Mouse (Mus musculus): ENCODE results near the gene Cpt1a. TPM values are rescaled to one million over a fixed set of nuclear protein-coding genes. Genes with fewer than 3 reads are reported as not detected.

The Cpt1a gene
- polyA plus RNA-seq, 2 experiments from 2014 or later = 18.3 to 18.4 TPM

DNA sequence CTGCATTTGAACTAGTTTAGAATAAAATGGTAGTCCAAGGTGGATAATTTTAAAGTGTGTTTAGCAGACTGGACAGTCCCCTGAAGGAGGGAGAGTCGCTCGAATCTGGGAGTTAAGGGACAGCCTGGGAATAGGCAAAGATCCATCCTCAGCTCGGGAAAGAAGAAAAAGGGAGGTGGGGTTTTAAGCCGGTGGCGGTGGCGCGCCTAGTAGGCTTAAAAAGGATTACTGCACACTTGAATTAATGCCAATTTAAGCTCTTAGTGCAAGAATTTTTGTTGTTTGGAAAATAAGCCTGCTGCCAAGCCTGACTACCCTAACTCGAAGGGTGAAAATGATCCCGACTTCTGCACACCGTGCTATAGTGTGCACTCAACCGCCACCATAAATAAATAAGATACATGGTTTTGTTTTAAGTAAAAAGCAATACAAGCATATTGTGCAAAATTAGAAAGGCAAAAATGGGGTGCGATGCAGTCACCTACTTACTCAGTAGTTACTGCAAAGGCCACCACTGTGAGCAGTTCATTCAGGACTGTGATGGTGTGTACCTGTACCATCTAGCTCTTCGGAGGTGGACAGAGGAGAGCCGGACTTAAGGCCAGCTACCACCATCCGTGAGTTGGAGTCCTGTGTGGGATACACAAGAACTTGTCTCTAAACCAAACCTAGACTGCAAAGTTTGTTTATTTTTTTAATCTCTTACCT lies 3.8 kb downstream of the Cpt1a start:
- ATAC-seq = no peak

DNA sequence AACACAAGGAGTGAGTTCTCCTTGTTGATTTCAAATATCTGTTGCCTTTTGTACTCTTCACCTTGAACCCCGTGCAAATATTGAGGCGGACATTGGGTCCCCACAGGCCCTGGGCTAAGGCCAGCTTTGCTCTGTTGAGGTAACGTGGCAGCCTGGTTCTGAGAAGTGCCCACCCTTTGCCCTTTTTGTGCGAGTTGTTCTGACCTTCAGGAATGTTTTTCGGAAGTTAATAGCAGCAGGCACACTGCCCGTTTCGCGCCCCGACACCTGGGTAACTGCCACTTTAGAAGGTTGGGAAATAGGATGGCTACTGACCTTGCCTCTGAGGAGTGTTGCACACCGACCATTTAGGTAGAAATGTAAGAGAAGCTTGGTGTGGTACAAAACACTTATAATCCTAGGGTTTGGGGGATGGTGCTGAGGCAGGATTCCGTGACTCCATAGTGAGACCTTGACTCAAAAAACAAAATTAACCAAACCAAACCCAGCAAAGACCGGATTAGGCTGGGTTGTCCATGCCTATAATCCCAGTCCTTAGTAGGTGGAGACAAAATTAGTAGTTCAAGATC lies 4.4 kb downstream of the Cpt1a start:
- no peak for ATAC-seq

DNA sequence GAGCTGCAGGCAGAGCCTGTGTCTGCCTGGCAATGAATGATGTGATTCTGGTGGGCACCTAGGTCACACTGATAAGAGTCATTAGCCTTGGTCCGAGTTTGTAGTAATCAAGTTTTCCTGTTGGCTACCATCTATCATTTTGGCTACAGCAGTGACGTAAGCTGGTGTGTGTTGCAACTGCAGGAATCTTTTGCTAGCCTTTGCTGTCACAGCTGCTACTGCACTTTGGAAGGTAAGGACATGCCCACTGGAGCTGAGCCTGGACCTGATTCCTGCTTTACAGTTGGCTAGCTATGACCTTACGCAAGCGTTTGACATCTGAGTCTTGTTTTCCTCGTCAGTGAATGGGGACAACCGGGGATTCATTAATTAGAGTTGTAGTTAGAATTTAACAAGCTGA lies 11.1 kb downstream of the Cpt1a start:
- no peak for ATAC-seq

DNA sequence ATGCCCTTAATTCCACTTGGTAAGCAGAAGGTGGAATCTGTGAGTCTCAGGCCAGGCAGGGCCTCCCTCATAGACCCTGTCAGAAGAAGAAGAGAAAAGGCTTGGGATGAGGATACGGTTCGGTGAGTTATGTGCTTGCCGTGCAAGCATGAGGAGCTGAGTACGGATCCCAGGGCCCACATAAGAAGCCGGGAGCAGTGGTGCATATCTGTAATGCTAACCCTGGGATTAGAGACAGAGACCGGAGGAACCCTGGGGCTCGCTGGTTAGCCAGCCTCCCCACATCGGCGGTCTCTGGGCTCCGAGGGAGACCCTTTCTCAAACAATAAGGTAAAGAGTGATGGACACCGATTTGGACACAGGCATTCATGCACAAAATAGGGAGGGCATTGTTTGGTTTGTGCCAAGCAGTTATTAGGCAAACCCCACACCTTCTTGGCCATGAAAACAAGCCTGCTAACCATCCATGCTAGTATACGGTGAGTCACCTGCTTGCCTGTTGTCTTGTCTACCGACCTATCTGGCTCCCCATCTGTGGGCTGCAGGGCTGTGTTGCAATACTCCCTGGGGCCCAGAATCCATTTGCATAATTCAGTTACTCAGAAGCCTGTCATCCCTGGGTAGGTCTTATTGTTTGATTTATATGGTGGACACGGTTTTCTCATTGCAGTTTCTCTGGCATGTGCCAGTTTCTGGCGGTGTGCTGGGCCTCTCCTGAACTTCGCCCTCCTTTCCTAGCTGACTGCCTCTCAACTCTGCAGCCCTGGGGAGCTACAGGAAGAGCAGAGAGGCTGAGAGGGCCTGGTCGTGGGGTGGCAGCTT lies 11.8 kb downstream of the Cpt1a start:
- ATAC-seq = no peak

DNA sequence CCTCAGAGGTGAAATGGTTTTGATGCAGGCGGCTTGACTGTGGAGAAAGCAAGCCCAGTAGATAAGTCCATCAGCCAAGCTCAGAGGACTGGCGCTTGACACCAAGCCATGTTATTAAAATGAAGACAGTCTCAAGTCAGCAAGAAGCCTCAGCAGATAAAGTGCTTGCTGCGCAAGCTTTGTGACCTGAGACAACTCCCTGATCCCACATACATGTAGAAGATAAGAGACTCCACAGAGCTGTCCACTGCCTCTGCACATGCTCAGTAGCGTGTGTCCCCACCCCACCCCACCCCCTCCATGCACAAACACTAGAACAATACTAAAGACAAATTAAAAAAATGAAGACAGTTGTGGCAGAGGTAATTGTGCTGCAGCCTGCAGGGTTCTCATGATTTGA lies 12.4 kb downstream of the Cpt1a start:
- no peak for ATAC-seq

DNA sequence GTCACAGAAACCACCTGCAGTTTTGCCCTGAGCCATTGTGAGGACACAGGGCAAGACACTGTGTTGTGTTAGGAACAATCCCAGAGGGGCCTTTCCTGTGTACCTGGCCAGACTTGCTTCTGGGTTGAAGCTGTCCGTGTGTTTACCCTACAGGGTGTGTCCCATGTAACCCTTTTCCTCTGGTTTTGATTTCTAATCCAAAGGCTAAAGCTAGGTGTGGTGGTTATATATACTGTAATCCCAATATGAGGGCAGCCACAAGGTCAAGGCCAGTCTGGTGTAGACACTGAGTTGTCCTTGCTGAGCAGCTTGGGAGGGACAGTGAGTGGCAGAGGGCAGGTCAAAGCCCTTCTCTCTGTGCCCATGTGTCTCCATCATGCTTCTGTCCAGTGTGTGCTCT lies 13.8 kb downstream of the Cpt1a start:
- ATAC-seq = no peak

DNA sequence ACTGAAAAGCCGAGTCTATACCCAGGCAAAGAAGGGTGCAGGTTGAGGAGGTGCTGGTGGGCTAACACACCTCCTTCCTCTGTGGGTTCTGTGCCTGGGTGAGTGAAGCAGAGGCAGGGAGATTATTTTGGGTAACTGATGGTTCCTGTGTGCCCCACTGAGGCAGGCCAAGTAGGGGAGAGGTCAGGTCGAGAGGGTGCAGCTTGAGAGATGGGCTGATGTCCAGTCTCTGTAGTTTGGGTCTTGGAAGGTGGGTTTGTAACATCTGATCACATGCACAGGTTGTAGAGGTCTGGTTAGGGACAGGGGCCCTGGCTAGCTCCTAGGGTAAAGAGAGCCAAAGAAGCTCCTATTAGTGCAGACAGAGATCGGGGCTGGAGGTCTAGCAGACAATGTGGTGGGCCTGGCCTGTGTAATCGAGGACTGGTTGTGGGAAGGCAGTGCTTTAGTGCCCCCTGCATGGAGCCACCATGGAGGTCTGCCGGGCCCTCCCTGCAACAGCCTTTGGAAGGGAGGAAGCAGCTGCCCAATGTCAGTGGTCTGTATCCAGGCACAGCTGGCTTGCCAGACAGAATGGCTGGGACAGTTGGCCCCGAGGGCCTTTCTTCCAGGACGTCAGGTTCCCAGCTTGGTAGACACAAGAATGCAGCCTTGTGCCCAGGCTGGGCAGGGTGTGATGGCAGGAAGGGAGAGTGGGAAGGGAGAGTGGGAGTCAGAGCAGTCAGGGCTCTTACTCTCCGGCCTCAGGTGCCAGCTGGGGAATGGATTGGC lies 14.5 kb downstream of the Cpt1a start:
- ATAC-seq = no peak

DNA sequence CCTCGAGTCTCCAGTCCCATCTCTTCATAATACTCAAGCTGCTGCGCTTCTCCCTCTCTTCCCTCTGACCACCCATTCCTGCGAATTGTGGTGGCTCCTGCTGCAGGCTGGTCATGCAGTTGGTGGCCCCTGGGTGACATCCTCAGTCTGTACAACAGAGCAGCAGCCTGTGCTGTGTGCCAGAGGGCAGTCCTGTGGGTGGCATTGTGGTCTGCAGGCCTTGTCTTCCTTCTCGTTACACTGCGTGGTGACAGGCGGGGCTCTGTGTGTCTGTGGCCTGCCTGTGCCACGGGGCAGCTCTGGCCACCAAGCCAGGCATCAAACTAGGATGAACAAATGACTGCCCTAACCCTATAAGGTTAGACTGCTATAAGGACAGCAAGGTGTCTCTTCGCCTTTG lies 17.1 kb downstream of the Cpt1a start:
- no peak for ATAC-seq

DNA sequence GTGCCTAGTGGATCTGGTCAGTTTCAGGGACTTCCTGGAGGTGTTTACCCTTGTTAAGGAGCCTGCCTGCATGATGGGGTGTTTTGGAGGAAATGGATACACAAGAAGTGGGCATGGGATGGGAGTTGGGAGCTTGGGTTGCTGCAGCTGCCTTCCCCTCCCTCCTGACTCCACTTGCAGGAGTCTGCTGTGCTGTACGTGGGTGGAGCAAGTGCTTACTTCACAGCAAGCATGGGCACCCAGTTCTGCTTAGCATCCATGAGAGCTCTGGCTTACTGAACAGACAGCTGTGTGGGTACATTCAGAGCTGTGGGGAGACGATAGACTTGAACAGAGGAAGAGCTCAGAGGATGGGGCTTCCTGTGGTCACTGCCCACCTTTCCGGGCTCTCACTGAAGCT lies 18.9 kb downstream of the Cpt1a start:
- ATAC-seq = no peak

DNA sequence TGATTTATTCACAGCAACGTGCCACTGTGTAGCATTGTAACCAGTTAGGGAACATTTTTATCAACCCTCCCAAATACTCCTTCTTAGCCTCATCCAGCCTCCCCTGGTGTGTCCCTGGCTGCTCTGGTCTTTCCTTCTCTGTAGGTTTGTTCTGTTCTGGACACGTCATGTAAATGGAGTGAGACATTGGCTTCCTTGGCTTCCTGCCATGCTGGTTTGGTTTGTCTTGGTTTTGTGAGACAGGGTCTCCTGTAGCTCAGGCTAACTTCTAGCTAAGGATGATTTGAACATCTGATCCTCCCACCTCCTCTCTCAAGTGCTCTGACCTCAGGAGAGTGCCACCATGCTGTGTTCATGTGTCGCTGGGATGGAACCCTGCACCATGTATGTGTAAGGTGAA lies 21.8 kb downstream of the Cpt1a start:
- ATAC-seq = no peak

DNA sequence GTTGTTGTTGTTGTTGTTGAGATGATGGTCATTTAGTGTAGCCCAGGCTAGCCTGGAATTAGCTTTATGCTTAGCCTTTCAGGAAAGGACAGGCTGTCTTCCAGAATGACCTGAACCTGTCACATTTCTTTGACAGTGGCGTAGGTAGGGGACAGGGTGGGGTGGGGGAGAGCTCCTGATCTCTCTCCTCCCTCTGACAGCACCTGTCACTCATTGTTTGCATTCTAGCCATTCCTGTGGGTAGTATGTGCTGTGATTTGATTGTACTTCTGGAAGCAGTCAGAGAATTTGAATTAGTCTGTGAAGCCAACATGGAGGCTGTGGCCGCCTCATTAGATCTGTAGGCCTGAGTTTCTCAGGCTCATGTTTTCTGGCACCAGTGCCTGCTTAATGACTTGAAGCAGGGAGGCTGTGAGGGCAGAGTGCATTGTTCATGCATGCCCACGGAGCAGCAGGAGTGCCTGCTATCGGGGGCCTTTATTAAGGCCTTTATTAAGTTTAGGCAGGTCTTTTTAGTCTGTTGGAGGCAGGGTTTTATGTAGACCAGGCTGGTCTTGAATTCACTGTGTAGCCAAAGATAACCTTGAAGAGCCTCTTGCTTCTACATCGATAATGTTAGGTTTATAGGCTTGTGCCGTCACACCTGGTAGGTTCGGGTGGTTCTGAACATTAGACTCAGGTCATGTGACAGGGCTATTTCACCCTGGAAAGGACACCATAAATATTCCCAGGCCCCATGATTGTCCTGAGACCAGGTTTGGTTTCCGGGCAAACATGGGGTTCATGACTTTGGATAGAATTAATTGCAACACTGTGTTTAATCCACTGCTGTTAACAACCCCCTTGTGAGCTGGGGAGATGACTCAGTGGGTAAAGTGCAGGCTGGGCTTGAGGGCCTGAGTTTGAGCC lies 22.8 kb downstream of the Cpt1a start:
- no peak for ATAC-seq

DNA sequence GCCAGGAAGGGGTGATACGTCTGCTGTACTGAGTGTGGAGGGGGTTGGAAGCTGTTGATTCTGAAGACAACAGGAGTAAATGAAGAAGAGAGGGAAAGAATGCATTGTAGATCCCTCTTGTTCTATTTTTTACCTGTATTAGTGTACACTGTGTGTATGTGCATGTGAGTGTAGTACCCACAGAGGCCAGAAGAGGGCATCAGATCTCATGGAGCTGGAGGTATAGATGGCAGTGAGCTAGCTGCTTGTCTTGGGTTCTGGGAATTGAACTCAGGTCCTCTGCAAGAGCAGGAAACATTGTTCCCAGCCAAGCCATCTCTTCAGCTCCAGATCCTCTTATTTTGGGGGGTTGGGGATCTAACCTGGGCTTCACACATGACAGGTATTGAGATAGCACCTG lies 25.6 kb downstream of the Cpt1a start:
- ATAC-seq = no peak

DNA sequence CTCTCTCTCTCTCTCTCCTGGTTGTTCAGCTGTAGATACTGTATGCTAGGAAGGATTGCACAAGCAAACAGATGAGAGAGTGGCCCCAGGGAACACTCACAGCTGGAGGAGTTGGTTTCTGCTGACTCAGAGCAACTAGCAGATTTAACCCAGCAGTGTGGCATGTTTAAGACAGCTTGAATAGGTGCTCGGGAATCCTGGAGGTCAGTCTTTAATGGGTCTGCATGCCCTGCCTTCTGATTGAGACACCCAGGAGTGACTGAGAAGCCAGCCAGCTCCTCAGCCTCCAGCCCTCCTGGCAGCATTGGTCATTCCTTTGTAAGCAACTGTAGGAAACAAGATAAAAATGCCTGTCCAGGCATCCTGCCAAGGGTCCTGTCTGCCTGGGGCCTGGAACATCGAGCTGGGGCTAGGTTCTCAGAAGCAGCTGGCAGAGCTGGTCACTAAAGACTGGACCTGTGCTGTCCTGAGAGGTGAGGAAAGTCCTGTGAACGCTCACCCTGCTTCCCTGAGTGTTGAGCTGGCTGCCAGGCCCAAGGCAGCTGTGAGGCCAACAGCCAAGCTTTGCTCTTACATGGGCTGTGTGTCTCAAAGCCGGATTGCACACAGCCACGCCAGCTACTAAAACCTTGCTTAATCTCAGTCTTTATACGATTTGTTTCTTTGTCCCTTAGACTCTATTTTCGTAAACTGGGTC lies 31.4 kb downstream of the Cpt1a start:
- ATAC-seq = no peak

DNA sequence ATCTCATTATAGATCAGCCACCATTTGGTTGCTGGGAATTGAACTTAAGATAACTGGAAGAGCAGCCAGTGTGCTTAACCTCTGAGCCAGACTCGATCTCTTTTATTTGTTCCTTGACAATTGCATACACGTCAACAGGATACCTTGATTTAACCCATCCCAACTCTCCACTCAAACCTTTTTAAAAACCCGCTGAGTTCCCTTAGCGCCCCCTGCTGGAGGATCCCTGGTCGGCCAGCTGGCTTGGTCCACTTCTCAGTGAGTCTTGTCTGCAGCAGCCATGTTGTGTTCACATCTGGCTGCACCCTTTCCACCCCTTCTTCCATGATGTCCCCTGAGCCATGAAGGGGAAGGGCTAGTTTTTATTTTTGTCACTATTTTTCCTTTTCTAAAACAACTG lies 33.0 kb downstream of the Cpt1a start:
- ATAC-seq = no peak

DNA sequence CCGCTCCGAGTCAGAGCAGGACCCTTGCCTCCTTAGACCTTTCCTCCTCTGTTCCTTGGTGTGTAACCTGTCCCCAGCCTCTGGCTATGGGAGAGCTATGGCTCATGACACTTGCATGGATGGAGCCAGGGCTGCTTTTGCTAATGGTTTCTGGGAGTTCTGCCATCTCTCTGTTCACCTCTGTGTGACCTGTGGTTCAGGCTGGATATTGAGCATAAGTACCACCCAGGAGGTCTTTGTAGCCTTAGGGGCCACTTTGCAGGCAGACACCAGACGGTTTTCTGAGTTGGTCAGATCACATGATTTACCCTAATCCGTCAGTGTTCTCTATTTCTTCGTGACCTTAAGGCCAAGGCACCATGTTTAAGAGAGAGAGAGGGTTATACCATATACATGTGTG lies 34.4 kb downstream of the Cpt1a start:
- no peak for ATAC-seq

DNA sequence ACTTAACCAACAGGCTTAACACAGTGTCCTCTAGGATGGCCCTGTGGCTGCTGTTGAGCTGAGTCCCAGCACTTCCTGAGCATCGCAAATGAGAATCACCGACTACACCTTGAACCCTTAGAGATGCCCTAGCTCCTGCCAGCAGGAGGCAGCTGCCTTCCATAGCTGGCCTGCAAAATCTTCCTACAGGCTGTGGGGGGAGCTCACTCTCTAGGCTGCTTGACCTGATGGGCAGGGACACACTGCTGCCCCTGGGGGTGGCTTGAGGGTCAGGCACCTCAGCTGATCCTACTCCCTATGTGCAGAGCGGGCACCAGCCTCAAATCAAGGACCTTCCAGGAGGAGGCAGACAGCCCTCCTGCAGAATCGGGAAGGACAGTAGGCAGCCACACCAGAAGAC lies 35.5 kb downstream of the Cpt1a start:
- ATAC-seq = no peak

DNA sequence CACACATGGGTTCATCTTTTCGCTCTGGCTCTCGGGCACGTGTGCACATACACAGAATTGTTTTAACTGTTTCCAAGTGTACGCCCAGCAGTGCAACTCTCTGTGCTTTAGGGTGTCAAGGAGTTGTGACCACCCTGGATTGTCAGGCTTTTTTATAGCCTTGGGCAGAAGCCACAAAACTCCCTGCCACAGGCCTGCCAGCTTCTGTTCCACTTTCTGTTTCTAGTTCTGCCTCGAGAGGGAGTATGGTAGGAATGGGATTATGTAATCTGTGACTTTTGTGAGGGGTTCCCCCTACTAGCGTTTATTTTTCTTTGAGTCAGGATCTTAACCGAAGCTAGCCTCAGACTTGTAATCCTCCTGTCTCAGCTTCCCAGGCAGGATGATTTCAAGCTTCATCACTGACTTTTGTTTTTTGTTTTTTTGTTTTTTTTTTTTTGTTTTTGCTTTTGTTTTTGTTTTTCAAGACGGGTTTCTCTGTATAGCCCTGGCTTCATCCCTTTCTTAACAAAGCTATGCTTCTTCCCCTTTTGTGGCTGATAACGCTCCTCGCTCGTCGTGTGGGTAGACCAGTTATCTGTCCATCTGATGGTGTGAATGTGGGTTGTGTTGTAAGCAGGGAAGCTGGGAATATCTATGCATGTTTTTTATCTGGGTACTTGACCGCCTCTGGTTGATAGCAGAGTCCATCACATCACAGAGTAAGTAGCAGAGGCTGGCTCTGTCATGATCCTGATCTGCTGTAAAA lies 37.9 kb downstream of the Cpt1a start:
- no peak for ATAC-seq

DNA sequence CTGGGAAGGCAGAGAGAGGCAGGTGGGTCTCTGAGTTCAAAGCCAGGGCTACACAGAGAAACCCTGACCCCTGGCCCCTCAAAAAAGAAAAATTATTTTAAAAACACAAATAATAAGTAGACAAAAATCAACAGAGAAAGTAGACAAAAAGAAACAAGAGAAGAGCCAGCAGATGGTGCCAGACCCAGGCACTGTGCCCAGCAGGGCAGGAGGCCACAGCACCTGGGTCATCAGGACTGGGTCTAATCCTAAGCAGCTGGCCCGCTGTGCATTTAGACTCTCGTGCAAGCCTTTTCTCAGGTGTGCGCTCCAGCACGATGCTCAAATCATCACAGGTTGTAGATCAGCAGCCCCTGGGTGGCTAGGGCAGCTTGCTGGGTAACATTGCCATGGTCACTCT lies 41.4 kb downstream of the Cpt1a start:
- ATAC-seq = no peak

DNA sequence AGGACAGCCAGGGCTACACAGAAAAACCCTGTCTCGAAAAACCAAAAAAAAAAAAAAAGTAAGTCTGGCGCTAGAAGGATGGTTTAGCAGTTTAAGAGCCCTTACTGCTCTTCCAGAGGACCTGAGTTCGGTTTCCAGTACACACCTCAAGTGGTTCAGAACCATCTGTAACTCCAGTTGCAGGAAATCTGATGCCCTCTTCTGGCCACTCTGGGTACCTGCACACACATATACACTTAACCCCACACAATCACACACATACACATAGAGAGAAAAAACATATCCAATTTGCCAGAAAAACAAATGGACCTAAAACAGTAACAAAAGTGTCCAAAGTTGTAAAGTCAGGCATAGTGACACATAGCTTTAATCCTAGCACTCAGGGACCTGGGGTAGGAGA lies 43.0 kb downstream of the Cpt1a start:
- no peak for ATAC-seq

DNA sequence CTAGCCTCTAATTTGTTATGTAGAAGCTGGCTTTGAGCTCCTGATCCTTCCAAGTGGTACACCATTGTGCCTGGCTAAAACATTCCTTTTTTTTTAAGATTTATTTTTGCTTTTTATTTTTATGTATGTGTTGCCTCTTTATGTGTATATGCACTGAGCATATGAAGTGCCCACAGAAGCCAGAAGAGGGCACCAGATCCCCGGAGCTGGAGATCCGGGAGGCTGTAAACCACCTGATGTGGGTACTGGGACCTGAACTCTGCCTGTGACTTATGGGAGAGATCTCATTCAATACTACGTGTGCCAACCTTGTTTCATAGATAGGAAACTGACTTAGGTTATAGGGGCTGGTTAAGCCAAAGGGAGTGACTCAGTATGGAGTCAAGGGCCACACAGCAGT lies 46.1 kb downstream of the Cpt1a start:
- no peak for ATAC-seq

DNA sequence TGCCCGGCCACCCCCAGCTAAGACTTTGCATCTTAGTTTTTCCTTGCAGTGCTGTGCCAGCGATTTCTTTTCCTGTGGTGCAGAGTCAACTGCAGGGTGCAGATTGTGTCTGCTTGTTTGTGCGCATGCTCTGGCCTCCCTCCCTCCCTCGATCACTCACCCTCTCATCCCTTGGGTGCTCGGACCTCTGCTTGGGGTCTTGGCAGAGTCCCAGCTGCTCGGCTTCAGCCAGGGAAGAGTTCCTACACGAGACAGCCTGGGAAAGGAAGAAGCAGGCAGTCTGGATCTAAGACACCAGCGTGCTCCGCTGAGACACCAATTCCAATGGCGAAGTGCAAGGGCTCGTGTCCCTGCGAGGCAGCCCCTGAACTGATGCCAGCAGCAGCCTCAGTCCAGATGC lies 51.2 kb downstream of the Cpt1a start:
- no peak for ATAC-seq
